In the genomic region with DNA sequence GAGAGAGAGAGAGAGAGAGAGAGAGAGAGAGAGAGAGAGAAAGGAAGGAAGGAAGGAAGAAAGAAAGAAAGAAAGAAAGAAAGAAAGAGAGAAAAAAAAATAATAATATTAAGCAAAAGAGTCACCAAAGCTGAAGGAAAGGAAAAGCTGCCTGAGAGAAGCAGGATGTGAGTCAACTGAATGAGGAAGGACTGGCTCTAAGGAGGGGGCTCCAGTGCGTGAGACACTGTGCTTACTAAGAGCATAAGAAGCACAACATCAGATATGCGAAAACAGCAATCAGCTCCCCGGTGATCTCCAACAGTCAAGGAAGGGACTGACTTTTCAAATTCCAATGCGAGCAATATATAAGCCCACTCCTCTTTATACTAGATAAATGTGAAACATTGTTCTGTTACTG, we compare ENCODE assay signal across 27 mouse cellular contexts. TPM values are rescaled to one million over a fixed set of nuclear protein-coding genes. Genes with fewer than 3 reads are reported as not detected.
"Had no signal": no experiment of that assay in that cellular context is flagged by ENCODE, and none has a peak within 500 bp of the region (broad histone marks: within the 10 kb centered on the region; RNA-seq: fewer than 3 reads in every experiment).

No protein-coding gene starts in this region.

- H3K4me3 ChIP-seq: liver, embryonic 15.5 days; lung, embryonic 15.5 days; midbrain, embryonic 10.5 days; midbrain, embryonic 12.5 days; midbrain, embryonic 15.5 days; neural tube, embryonic 12.5 days had no signal

- ATAC-seq: liver, postnatal 0 days; lung, postnatal 0 days; midbrain, embryonic 15.5 days had no signal

- H3K36me3 ChIP-seq: liver, embryonic 15.5 days; lung, embryonic 15.5 days; midbrain, embryonic 10.5 days; midbrain, embryonic 12.5 days; midbrain, embryonic 15.5 days; neural tube, embryonic 12.5 days had no signal

- DNase-seq: liver, postnatal 0 days; lung, adult 2 months; lung, postnatal 14 days; lung, postnatal 36 days; right cerebral cortex, postnatal 25 days; right cerebral cortex, postnatal 4 days; spleen, adult 18-20 months; thymus, adult 18-20 months; thymus, postnatal 14 days; thymus, postnatal 36 days had no signal

- H3K27ac ChIP-seq: liver, embryonic 15.5 days; lung, embryonic 15.5 days; macrophage; midbrain, embryonic 10.5 days; midbrain, embryonic 12.5 days; midbrain, embryonic 15.5 days; neural tube, embryonic 12.5 days had no signal

- H3K27me3 ChIP-seq: liver, embryonic 15.5 days; lung, embryonic 15.5 days; midbrain, embryonic 12.5 days; midbrain, embryonic 15.5 days; neural tube, embryonic 12.5 days had no signal

- H3K4me1 ChIP-seq: liver, embryonic 15.5 days; lung, embryonic 15.5 days; midbrain, embryonic 10.5 days; midbrain, embryonic 12.5 days; midbrain, embryonic 15.5 days; neural tube, embryonic 12.5 days had no signal

- H3K9me3 ChIP-seq: liver, embryonic 15.5 days; lung, embryonic 15.5 days; midbrain, embryonic 10.5 days; midbrain, embryonic 12.5 days; midbrain, embryonic 15.5 days; neural tube, embryonic 12.5 days had no signal

RNA-seq across cellular contexts. Expression of a gene that starts 12.4 kb away (rescaled TPM):
- total RNA-seq: megakaryocyte, adult 5-6 weeks; megakaryocyte-erythroid progenitor cell, adult 5-6 weeks; midbrain, postnatal 0 days; monocyte, adult 5-6 weeks had no signal
- polyA plus RNA-seq: liver, embryonic 15.5 days; liver, postnatal 0 days; lung, adult 2 months; macrophage; midbrain, embryonic 10.5 days; midbrain, embryonic 12.5 days; midbrain, embryonic 15.5 days; midbrain, postnatal 0 days; neural tube, embryonic 12.5 days; neural tube, embryonic 14.5 days; small intestine, adult 2 months; stomach, embryonic 14.5 days; stomach, embryonic 16.5 days had no signal

RNA-seq across cellular contexts. Expression of a gene that starts 13.3 kb away (rescaled TPM):
- total RNA-seq: megakaryocyte, adult 5-6 weeks; megakaryocyte-erythroid progenitor cell, adult 5-6 weeks; midbrain, postnatal 0 days; neutrophil, adult 5-6 weeks had no signal
- polyA plus RNA-seq: liver, embryonic 15.5 days; liver, postnatal 0 days; macrophage; midbrain, embryonic 10.5 days; midbrain, embryonic 12.5 days; midbrain, embryonic 15.5 days; midbrain, postnatal 0 days; neural tube, embryonic 12.5 days; neural tube, embryonic 14.5 days; stomach, embryonic 16.5 days had no signal

RNA-seq across cellular contexts. Expression of a gene that starts 43.4 kb away (rescaled TPM):
- total RNA-seq: megakaryocyte-erythroid progenitor cell, adult 5-6 weeks; midbrain, postnatal 0 days had no signal
- polyA plus RNA-seq: midbrain, embryonic 10.5 days; midbrain, embryonic 12.5 days; midbrain, embryonic 15.5 days; neural tube, embryonic 14.5 days had no signal

RNA-seq across cellular contexts. Expression of a gene that starts 57.2 kb away (rescaled TPM):
- polyA plus RNA-seq: liver, embryonic 15.5 days; liver, postnatal 0 days; macrophage; midbrain, embryonic 10.5 days; midbrain, embryonic 12.5 days; midbrain, embryonic 15.5 days; midbrain, postnatal 0 days; neural tube, embryonic 12.5 days had no signal
